Mouse (Mus musculus): ENCODE results near the gene Ccl27b.
"Not testable (repeated sequence)": the region's sequence is repeated elsewhere in the genome, so short reads cannot be mapped to it uniquely, and the experiment has no call there.

GRCm38 (mm10) chr4:42679365-42679764 lies 24.3 kb downstream of the Ccl27b start:
- not testable (repeated sequence) for TF ChIP-seq CTCF (IDR thresholded peaks at IDR 0.05; ENCODE audit: low read depth); EP300 (optimal IDR thresholded peaks at IDR 0.05)

Data from stomach, postnatal 0 days (tissue).